17 mouse cellular contexts compared by ENCODE assay signal in the genomic region with DNA sequence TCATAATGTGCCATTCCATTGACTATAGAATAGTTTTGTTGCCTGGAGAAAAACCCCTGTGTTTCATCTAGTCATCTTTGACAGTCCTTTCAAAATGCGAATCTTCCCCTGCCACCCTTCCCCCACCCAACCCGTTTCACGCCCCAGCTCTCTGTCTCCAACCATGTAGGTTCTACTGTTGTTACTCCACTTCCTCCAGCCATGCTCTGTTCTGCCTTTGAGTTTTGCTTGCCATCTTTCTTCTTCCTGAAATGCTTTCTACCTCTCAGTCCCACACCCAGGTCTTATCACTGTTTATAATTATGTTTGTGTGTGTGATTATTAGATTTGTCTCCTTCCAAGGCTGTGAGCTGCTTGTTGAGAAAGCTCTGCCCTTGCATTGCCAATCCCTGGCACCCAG. TPM values are rescaled to one million over a fixed set of nuclear protein-coding genes. Genes with fewer than 3 reads are reported as not detected.
A peak's percentile ranks its signal among the peaks of the same experiment; 100 is the strongest.
DNase-seq lines count a peak whose midpoint lies in the region; ATAC-seq and TF ChIP-seq lines count a peak whose summit lies in the region.
"Had no signal": no experiment of that assay in that cellular context is flagged by ENCODE, and none has a peak within 500 bp of the region (broad histone marks: within the 10 kb centered on the region; RNA-seq: fewer than 3 reads in every experiment).

No protein-coding gene starts in this region.

- no peak for TF ChIP-seq POLR2A in CH12.LX (IDR thresholded peaks at IDR 0.05; ENCODE audit: low read depth, low read length)

- dilution Hi-C loops in CH12.LX (cut with MboI; ENCODE audit: extremely low pct_ligation_motif_present, extremely low pct_unique_long_range_greater_than_20kb, low sequenced_read_pairs): no loop called here

- 91% methylated on average over 3 of the region's 3 CpGs for WGBS in forebrain, embryonic 16.5 days

- no peaks in the 10 kb centered on the region for H3K79me2 ChIP-seq in CH12.LX (replicated peaks; ENCODE audit: control insufficient read depth, extremely low read depth, insufficient read depth, poor library complexity, severe bottlenecking)

- no peaks in the 10 kb centered on the region for H3K27me3 ChIP-seq in CH12.LX (replicated peaks)
- H3K27me3 ChIP-seq in forebrain, embryonic 16.5 days (replicated peaks; ENCODE audit: control insufficient read depth, insufficient read depth, low read length): no peaks in the 10 kb centered on the region
- H3K27me3 ChIP-seq: forebrain, embryonic 13.5 days; heart, embryonic 12.5 days had no signal

- no peak for TF ChIP-seq CTCF in CH12.LX (conservative IDR thresholded peaks at IDR 0.05 in 1 of 2, IDR thresholded peaks at IDR 0.05 in 1 of 2; ENCODE audit: low read depth in 2 of 2, low read length in 2 of 2)

- no peak for ATAC-seq in forebrain, embryonic 16.5 days
- ATAC-seq: forebrain, embryonic 13.5 days; hindbrain, embryonic 16.5 days; inflammation-experienced regulatory T-cells, adult 6 months had no signal

- H3K4me1 ChIP-seq in CH12.LX (ENCODE audit: control insufficient read depth in 1 of 2, insufficient read depth in 2 of 2): peaks cover 44 to 78% of the 10 kb centered on the region in 2 experiments
- H3K4me1 ChIP-seq in forebrain, embryonic 16.5 days (replicated peaks; ENCODE audit: control insufficient read depth, insufficient read depth, low read length): peaks cover 9% of the 10 kb centered on the region

- 0 out of 2 replicates have a peak overlapping the region, but pooled peaks have one; percentile 9 for H3K4me2 ChIP-seq in CH12.LX (ENCODE audit: insufficient read depth, low read depth, poor library complexity, severe bottlenecking)
- no peak overlapping the region for H3K4me2 ChIP-seq in forebrain, embryonic 16.5 days (ENCODE audit: low read length)
- H3K4me2 ChIP-seq: forebrain, embryonic 13.5 days; heart, embryonic 12.5 days had no signal

- DNase-seq in A20 (ENCODE audit: low read depth, low spot score) (peak; percentile 54), CH12.LX (ENCODE audit: extremely low read depth) (peak; percentile 69)
- peak; percentile 71 to 73 for DNase-seq in spleen, postnatal 36 days (ENCODE audit: low spot score in 2 of 2)
- DNase-seq in thymus, postnatal 25 days: peak; percentile 42
- no peak for DNase-seq in frontal cortex, postnatal 25 days (ENCODE audit: low spot score in 2 of 2)
- DNase-seq in left cerebral cortex, adult 8-10 months (ENCODE audit: low spot score in 2 of 2): no peak
- DNase-seq: adrenal gland, adult 2 months; adrenal gland, postnatal 25 days; cerebellum, adult 18-20 months; cerebellum, postnatal 10 days; gastrocnemius, postnatal 36 days had no signal

- in situ Hi-C loops in CH12.LX (cut with MboI; ENCODE audit: low pct_ligation_motif_present, low pct_unique_long_range_greater_than_20kb, low sequenced_read_pairs): no loop called here

- no peaks in the 10 kb centered on the region for H3K9me3 ChIP-seq in CH12.LX (replicated peaks; ENCODE audit: low read length)
- H3K9me3 ChIP-seq in forebrain, embryonic 16.5 days (ENCODE audit: control insufficient read depth, low read length): no peaks in the 10 kb centered on the region
- H3K9me3 ChIP-seq: embryonic facial prominence, embryonic 10.5 days; forebrain, embryonic 13.5 days; heart, embryonic 12.5 days had no signal

- H3K36me3 ChIP-seq in CH12.LX (replicated peaks in 1 of 2; ENCODE audit: control insufficient read depth in 1 of 2, insufficient read depth in 1 of 2, low read length in 1 of 2): no peaks in the 10 kb centered on the region
- H3K36me3 ChIP-seq in forebrain, embryonic 16.5 days (ENCODE audit: control insufficient read depth, insufficient read depth): no peaks in the 10 kb centered on the region
- H3K36me3 ChIP-seq: embryonic facial prominence, embryonic 10.5 days; heart, embryonic 12.5 days had no signal

- H3K4me3 ChIP-seq in CH12.LX (replicated peaks in 1 of 3; ENCODE audit: low read depth in 2 of 3, low read length in 2 of 3, poor library complexity in 1 of 3): no peak overlapping the region
- H3K4me3 ChIP-seq in forebrain, embryonic 16.5 days (replicated peaks; ENCODE audit: low read length): no peak overlapping the region
- H3K4me3 ChIP-seq: embryonic facial prominence, embryonic 10.5 days; forebrain, embryonic 13.5 days; heart, embryonic 12.5 days had no signal

- H3K27ac ChIP-seq in CH12.LX (ENCODE audit: insufficient read depth, low read depth): no peak overlapping the region
- H3K27ac ChIP-seq in forebrain, embryonic 16.5 days (ENCODE audit: low read length): no peak overlapping the region
- H3K27ac ChIP-seq: embryonic facial prominence, embryonic 10.5 days; forebrain, embryonic 13.5 days had no signal

- TF ChIP-seq RAD21 in CH12.LX (IDR thresholded peaks at IDR 0.05; ENCODE audit: low read depth, low read length): no peak

- no peak overlapping the region for H3K9ac ChIP-seq in CH12.LX (ENCODE audit: insufficient read depth, low read depth)
- H3K9ac ChIP-seq in forebrain, embryonic 16.5 days (replicated peaks; ENCODE audit: low read depth, low read length): no peak overlapping the region
- H3K9ac ChIP-seq: forebrain, embryonic 13.5 days; heart, embryonic 12.5 days had no signal

- no peak for TF ChIP-seq EP300 in CH12.LX (IDR thresholded peaks at IDR 0.05; ENCODE audit: low read length)

TF ChIP-seq in CH12.LX, 34 proteins besides CTCF, POLR2A, EP300 and RAD21:
- TF ChIP-seq CHD2 (IDR thresholded peaks at IDR 0.05; ENCODE audit: low read length) (peak; percentile 89), E2F4 (IDR thresholded peaks at IDR 0.05; ENCODE audit: insufficient replicate concordance, low read depth, low read length) (no peak), ELF1 (IDR thresholded peaks at IDR 0.05; ENCODE audit: low read depth, low read length) (0 out of 2 replicates have a peak, but pooled peaks have one; percentile 10), ETS1 (conservative IDR thresholded peaks at IDR 0.05; ENCODE audit: low read depth, low read length) (peak; percentile 29; the same call in 1 of the 2 replicates), MAZ (IDR thresholded peaks at IDR 0.05; ENCODE audit: low read depth, low read length) (no peak)

RNA-seq across cellular contexts. Expression of gene Med13, which starts 26.7 kb away (rescaled TPM):
- total RNA-seq in CH12.LX (2012; rRNA removed) (33.2 and 37.9 TPM in 2 replicates), CH12.LX (2014; rRNA removed) (40.9 and 47.6 TPM in 2 replicates)
- polyA plus RNA-seq in CH12.LX (2012; ENCODE audit: insufficient read length, low read depth): 31.6 and 41.5 TPM in 2 replicates
- total RNA-seq in left cerebral cortex, adult 8-10 months (2022): 10 to 100 TPM; 47.9 to 66.6 (median 55.8) TPM
- 13.2 and 15.2 TPM in 2 replicates for polyA plus RNA-seq in forebrain, embryonic 16.5 days (2015; fragmentation: Nextera tagmentation; extraction: Ambion mirVana)

Comparison
In these comparisons a context has a peak if more than half of its experiments do, and no peak if none do; other contexts are left out.
1. DNase-seq: peak in A20 (single experiment), CH12.LX (single experiment), spleen, postnatal 36 days (2 of 2) and thymus, postnatal 25 days (single experiment); none in frontal cortex, postnatal 25 days (0 of 2) and left cerebral cortex, adult 8-10 months (0 of 2).